Mouse (Mus musculus): ENCODE measurements around the gene Cmpk1.
"Not testable (repeated sequence)": the region's sequence is repeated elsewhere in the genome, so short reads cannot be mapped to it uniquely, and the experiment has no call there.

Cmpk1 gene

GRCm38 (mm10) chr4:114986591-114987432 lies at the start of gene Cmpk1:
Gene Cmpk1, minus strand, starts transcription at chr4:114987241.
- DNase-seq (ENCODE audit: low spot score in 2 of 2): peak; percentile 77 to 82

GRCm38 (mm10) chr4:115035043-115035442 lies 48.0 kb upstream of the Cmpk1 start:
- no peak for DNase-seq (ENCODE audit: low spot score in 2 of 2)

GRCm38 (mm10) chr4:115019997-115020396 lies 33.0 kb upstream of the Cmpk1 start:
- DNase-seq (ENCODE audit: low spot score in 2 of 2): no peak

GRCm38 (mm10) chr4:115014276-115014675 lies 27.2 kb upstream of the Cmpk1 start:
- DNase-seq (ENCODE audit: low spot score in 2 of 2): no peak

- no peak for DNase-seq (ENCODE audit: low spot score in 2 of 2)
Measured at GRCm38 (mm10) chr4:115000429-115000795, 13.4 kb upstream of the Cmpk1 start.

- peak; percentile 95 for DNase-seq (ENCODE audit: low spot score in 2 of 2)
Measured at GRCm38 (mm10) chr4:114999773-115000428, 12.9 kb upstream of the Cmpk1 start, which contains the start of gene Stil. Gene Stil, plus strand, starts transcription at chr4:115000159.

- DNase-seq (ENCODE audit: low spot score in 2 of 2): no peak
Measured at GRCm38 (mm10) chr4:114999445-114999772, 12.4 kb upstream of the Cmpk1 start.

GRCm38 (mm10) chr4:114997051-114997450 lies 10.0 kb upstream of the Cmpk1 start:
- peak in 1 of 2 experiments; percentile 57 for DNase-seq (ENCODE audit: low spot score in 2 of 2)

GRCm38 (mm10) chr4:114994218-114994617 lies 7.2 kb upstream of the Cmpk1 start:
- no peak for DNase-seq (ENCODE audit: low spot score in 2 of 2)

- no peak for DNase-seq (ENCODE audit: low spot score in 2 of 2)
Measured at GRCm38 (mm10) chr4:114986211-114986590, 840 bp downstream of the Cmpk1 start.

- DNase-seq (ENCODE audit: low spot score in 2 of 2): no peak
Measured at GRCm38 (mm10) chr4:114983020-114983419, 4.0 kb downstream of the Cmpk1 start.

GRCm38 (mm10) chr4:114982619-114983018 lies 4.4 kb downstream of the Cmpk1 start:
- DNase-seq (ENCODE audit: low spot score in 2 of 2): no peak

- no peak for DNase-seq (ENCODE audit: low spot score in 2 of 2)
Measured at GRCm38 (mm10) chr4:114973229-114973740, 13.8 kb downstream of the Cmpk1 start.

- DNase-seq (ENCODE audit: low spot score in 2 of 2): no peak
Measured at GRCm38 (mm10) chr4:114970736-114971135, 16.3 kb downstream of the Cmpk1 start.

GRCm38 (mm10) chr4:114960881-114961280 lies 26.2 kb downstream of the Cmpk1 start:
- DNase-seq (ENCODE audit: low spot score in 2 of 2): not testable (repeated sequence)

- no peak for DNase-seq (ENCODE audit: low spot score in 2 of 2)
Measured at GRCm38 (mm10) chr4:114959533-114959932, 27.5 kb downstream of the Cmpk1 start.

GRCm38 (mm10) chr4:114958786-114959185 lies 28.3 kb downstream of the Cmpk1 start:
- no peak for DNase-seq (ENCODE audit: low spot score in 2 of 2)

GRCm38 (mm10) chr4:114958231-114958630 lies 28.8 kb downstream of the Cmpk1 start:
- DNase-seq (ENCODE audit: low spot score in 2 of 2): no peak

- DNase-seq (ENCODE audit: low spot score in 2 of 2): no peak
Measured at GRCm38 (mm10) chr4:114957403-114957802, 29.6 kb downstream of the Cmpk1 start.

GRCm38 (mm10) chr4:114953172-114953571 lies 33.9 kb downstream of the Cmpk1 start:
- no peak for DNase-seq (ENCODE audit: low spot score in 2 of 2)

GRCm38 (mm10) chr4:114947852-114948481 lies 39.1 kb downstream of the Cmpk1 start:
- DNase-seq (ENCODE audit: low spot score in 2 of 2): no peak

- peak; percentile 15 to 61 for DNase-seq (ENCODE audit: low spot score in 2 of 2)
Measured at GRCm38 (mm10) chr4:114947395-114947794, 39.6 kb downstream of the Cmpk1 start.

Measured in thymus, postnatal 10 days (tissue).